Mouse (Mus musculus): ENCODE data around the gene Cox6b1. TPM values are rescaled to one million over a fixed set of nuclear protein-coding genes. Genes with fewer than 3 reads are reported as not detected.

Cox6b1 gene
- polyA plus RNA-seq, 1 experiment from 2014 or later, result 774 TPM

DNA sequence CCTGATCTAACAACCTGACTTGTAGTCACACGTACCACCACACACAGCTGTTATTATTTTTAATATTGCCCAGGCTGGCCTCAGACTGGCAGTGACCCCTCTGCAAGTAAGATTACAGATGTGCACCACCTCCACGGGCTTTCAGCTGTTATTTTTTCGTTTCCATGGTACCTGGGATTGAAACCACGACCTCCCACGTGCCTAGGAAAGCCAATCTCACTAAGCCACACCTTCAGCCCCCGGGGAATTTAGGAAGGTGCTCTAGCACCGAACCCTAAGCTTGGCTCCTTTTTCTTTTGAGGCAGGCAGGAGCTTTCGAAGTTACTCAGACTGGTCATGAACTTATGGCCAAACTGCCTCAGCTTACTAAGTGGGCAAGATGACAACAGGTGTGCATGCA lies 21.5 kb downstream of the Cox6b1 start:
- H3K4me1 ChIP-seq, result peaks cover 23% of the 10 kb centered on the region
- WGBS, result 62% methylated on average over 8 of the region's 8 CpGs
- H3K27ac ChIP-seq, result no peak overlapping the region
- H3K36me3 ChIP-seq (replicated peaks), result no peaks in the 10 kb centered on the region
- H3K4me3 ChIP-seq, result no peak overlapping the region
- DNase-seq (ENCODE audit: extremely low spot score, low spot score), result no peak
- H3K9me3 ChIP-seq, result no peaks in the 10 kb centered on the region
- no peaks in the 10 kb centered on the region for H3K27me3 ChIP-seq (ENCODE audit: poor library complexity, severe bottlenecking)

DNA sequence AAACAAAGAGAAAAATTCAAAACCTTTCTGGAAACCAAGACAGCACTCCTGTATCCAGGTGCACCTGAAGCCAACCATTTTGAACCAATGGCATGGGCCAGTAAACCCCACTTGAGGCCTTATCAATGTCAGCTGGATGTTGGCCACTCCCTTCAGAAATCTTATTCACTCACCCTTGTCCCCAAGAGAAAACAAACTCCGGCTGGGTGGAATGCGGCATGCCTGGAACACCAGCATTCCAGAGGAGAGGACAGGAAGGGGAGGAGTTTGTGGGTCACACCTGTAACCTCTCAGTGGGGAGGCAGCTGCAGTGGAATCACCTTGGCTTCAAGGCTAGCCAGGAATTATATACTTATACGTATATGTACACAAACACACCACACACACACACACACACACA lies 23.4 kb downstream of the Cox6b1 start:
- DNase-seq (ENCODE audit: extremely low spot score, low spot score), result no peak
- WGBS, result 51% methylated on average over 3 of the region's 3 CpGs
- Histone ChIP-seq H3K27me3 (ENCODE audit: poor library complexity, severe bottlenecking) (no peaks in the 10 kb centered on the region), H3K4me1 (peaks cover 14% of the 10 kb centered on the region), H3K4me3 (no peak overlapping the region), H3K27ac (no peak overlapping the region), H3K36me3 (replicated peaks) (no peaks in the 10 kb centered on the region), H3K9me3 (no peaks in the 10 kb centered on the region)

DNA sequence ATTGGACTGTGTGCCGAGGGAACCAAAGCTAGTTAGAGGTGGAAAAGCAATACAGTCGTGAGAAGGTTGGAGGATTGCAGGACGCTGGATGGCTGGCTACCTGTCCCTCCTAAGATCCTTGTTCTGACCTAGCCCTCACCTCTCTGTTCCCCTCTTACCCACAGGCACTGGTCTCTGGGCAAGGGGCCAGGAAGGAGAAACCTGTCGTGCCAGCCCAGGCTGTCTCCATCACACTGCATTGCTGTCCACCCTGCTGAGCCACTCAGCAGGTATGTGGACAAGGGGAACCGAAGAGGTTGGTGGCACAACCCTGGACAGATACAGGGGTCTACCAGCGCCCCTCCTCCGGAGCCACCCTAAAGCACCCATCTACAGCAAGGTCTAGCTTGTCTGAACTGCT lies 25.3 kb downstream of the Cox6b1 start:
- H3K9me3 ChIP-seq, result no peaks in the 10 kb centered on the region
- no peak for DNase-seq (ENCODE audit: extremely low spot score, low spot score)
- no peaks in the 10 kb centered on the region for H3K27me3 ChIP-seq (ENCODE audit: poor library complexity, severe bottlenecking)
- no peaks in the 10 kb centered on the region for H3K36me3 ChIP-seq (replicated peaks)
- WGBS, result 74% methylated on average over 7 of the region's 7 CpGs
- H3K4me1 ChIP-seq, result peaks cover 14% of the 10 kb centered on the region
- no peak overlapping the region; the same call in 1 of the 2 replicates for H3K4me3 ChIP-seq
- H3K27ac ChIP-seq, result no peak overlapping the region

DNA sequence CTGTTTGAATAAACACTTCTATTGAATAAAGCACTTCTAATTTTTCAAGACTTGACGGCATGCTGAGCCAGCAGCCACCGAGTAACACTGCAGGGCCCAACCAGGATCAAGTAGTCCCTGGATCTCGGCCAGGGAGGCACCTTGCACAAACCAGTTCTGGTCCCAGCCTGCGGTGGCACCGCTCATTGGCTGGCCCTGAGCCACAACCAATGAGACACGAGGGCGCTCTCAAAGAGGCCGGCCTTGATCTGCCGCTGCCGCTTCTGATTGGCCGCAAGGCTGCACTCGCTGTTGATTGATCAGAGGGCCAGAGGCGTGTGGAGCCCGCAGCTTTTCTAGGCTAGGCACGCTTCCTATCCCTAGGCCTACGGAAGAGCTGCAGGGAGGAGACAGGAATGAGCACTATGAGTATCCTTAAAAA lies 26.0 kb downstream of the Cox6b1 start:
- Histone ChIP-seq H3K4me3 (peak overlapping the region; percentile 25), H3K27ac (0 out of 2 replicates have a peak overlapping the region, but pooled peaks have one; percentile 40)
- 2% methylated on average over 16 of the region's 16 CpGs for WGBS

DNA sequence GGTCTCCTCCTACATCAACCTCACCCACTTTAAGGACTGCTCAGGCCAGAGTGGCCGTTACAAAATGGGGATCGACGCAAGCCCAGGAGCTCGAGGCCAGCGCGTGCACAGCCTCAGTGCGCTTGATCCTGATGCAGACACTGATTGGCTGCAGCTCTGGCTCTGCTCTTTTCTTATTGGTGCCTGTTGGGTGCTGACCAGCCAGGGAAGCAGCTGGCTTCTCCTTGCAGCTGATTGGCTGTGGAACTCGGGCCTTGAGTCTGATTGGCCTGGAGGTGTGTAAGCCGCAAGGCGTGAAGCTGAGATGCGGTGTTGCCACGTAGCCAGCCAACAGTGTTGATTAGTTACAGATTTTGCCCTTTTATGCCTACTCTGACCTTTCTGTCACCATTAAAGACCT lies 27.2 kb downstream of the Cox6b1 start, which contains the start of gene Zbtb32:
Gene Zbtb32, minus strand, starts transcription at position 124 of the 400 bp plus-strand sequence.
- Histone ChIP-seq H3K36me3 (replicated peaks) (no peaks in the 10 kb centered on the region), H3K9me3 (no peaks in the 10 kb centered on the region), H3K4me1 (peaks cover 14% of the 10 kb centered on the region), H3K27me3 (ENCODE audit: poor library complexity, severe bottlenecking) (no peaks in the 10 kb centered on the region), H3K27ac (0 out of 2 replicates have a peak within 1 kb of the TSS, but pooled peaks have one; percentile 40), H3K4me3 (peak within 1 kb of the TSS; percentile 25)
- no peak for DNase-seq (ENCODE audit: extremely low spot score, low spot score)
- WGBS, result 94% methylated on average over 12 of the region's 12 CpGs

More for the DNA sequence above, 26.0 kb downstream of the Cox6b1 start:
- peak; percentile 84 for DNase-seq (ENCODE audit: extremely low spot score, low spot score)
- H3K27me3 ChIP-seq (ENCODE audit: poor library complexity, severe bottlenecking), result no peaks in the 10 kb centered on the region
- no peaks in the 10 kb centered on the region for H3K9me3 ChIP-seq
- H3K36me3 ChIP-seq (replicated peaks), result no peaks in the 10 kb centered on the region
- H3K4me1 ChIP-seq, result peaks cover 14% of the 10 kb centered on the region

DNA sequence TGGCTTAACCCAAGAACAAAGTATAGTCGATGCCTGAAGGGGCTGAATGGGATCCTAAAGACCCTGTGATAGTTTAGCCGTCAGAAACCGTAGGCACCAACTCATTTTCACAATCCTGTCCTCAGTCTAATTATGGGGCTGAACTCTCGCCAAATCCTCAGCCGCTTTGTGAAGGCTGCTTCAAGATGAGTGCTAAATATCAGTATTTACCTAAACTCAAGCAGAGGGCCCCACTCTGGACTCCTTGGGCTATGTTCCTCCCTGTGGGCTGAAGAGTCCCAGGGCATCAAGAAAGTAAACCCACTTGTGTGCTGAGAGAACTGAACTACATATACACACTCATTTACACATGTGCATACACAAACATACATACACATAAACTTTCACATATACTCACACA lies 29.1 kb downstream of the Cox6b1 start:
- no peak for DNase-seq (ENCODE audit: extremely low spot score, low spot score)
- no peak overlapping the region for H3K27ac ChIP-seq
- no peaks in the 10 kb centered on the region for H3K9me3 ChIP-seq
- no peaks in the 10 kb centered on the region for H3K27me3 ChIP-seq (ENCODE audit: poor library complexity, severe bottlenecking)
- no peak overlapping the region for H3K4me3 ChIP-seq
- 83% methylated on average over 5 of the region's 5 CpGs for WGBS
- peaks cover 20% of the 10 kb centered on the region for H3K4me1 ChIP-seq
- H3K36me3 ChIP-seq (replicated peaks), result no peaks in the 10 kb centered on the region

DNA sequence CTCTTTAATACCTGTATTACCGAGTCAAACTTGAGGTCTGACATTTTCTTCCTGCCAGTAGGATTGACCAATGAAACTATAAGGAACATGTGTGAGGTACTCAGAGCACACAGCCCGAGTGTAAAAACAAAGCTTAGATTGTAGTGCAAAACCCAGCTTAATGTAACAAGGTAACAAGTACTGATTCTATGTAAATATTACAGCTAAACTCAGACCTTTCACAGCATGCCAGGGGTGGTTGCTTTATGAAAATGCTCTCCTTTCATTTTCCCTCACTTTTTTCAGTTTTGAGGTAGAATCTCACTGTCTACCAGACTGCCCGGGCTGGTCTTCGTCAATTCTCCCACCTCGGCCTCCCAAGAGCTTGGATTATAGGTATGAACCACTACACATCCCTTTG lies 29.9 kb downstream of the Cox6b1 start:
- H3K27me3 ChIP-seq (ENCODE audit: poor library complexity, severe bottlenecking), result no peaks in the 10 kb centered on the region
- H3K9me3 ChIP-seq, result no peaks in the 10 kb centered on the region
- DNase-seq (ENCODE audit: extremely low spot score, low spot score), result no peak
- WGBS, result 87% methylated on average over 5 of the region's 5 CpGs
- no peak overlapping the region for H3K4me3 ChIP-seq
- H3K27ac ChIP-seq, result no peak overlapping the region
- no peaks in the 10 kb centered on the region for H3K36me3 ChIP-seq (replicated peaks)
- H3K4me1 ChIP-seq, result peaks cover 25% of the 10 kb centered on the region

DNA sequence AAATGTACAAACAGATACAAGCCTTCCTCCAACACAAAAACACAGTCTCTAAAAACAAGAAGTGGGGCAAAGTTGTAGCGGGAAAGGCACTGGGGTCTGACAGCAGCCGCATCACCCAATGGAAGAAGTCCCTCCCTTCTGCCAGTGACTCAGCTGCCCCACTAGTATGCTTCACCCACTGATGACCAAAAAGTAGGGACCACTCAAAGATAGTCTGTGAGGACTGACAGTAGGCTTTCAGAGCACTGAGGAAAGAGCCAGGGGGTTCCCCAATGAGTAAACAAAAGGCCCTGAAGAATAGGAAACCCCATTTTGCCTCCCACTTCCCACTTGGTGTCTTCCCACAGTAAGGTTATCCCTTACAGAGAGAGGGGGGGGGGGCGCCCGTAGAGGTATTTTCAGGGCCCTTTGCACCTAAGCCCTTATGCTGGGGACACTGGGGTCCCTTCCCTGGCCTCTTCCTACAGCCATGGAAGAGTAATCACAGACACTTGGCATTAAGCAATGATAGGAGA lies 31.4 kb downstream of the Cox6b1 start:
- Histone ChIP-seq H3K4me3 (no peak overlapping the region), H3K27ac (no peak overlapping the region), H3K4me1 (peaks cover 24% of the 10 kb centered on the region), H3K36me3 (replicated peaks) (no peaks in the 10 kb centered on the region), H3K9me3 (no peaks in the 10 kb centered on the region), H3K27me3 (ENCODE audit: poor library complexity, severe bottlenecking) (no peaks in the 10 kb centered on the region)
- 65% methylated on average over 4 of the region's 4 CpGs for WGBS
- no peak for DNase-seq (ENCODE audit: extremely low spot score, low spot score)

DNA sequence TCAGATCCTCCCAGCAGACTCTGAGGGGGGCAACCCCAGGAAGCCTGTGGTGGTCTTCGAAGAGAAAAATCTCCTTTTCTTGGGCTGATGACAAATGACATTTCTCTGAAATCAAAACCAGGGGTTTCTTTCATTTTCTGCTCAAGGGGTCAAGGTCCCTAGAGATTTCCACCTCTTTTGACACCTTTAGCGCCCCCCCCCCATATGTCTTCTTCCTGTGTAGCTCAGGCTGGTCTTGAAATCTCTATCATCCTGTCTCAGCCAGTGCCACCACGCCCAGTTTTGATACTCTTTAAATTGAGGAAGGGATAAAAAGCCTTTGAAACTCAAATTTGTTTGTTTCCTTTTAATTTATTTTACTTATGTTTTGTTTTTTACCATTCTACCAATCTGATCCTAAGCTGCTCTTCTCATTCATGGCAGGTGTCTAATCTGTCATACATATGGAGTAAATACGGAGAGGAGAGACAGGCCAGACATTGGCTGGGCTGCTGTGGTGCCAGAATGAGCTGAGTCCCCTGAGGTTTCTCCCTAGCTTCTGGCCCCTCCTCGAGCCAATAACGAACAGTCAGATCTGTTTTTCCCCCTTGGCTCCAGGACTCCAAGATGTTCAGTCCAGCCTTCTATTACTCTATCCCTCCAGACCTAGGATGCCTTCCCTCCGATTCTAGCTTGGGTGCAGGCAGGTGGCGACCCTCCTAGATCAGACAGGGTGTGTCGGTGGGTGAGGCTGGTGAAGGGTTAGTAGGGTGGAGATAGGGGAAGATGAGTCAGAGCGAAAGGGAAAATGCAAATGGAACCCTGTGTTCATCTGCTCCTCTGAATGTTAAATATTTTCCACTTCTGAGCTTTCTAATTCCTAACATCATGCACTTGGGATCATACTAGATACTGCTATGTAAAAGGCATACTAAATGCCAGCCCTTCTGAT lies 32.1 kb downstream of the Cox6b1 start:
- Histone ChIP-seq H3K27ac (no peak overlapping the region), H3K36me3 (replicated peaks) (no peaks in the 10 kb centered on the region), H3K27me3 (ENCODE audit: poor library complexity, severe bottlenecking) (no peaks in the 10 kb centered on the region), H3K9me3 (no peaks in the 10 kb centered on the region), H3K4me3 (no peak overlapping the region), H3K4me1 (peaks cover 26% of the 10 kb centered on the region)
- DNase-seq (ENCODE audit: extremely low spot score, low spot score), result no peak
- 87% methylated on average over 10 of the region's 10 CpGs for WGBS

DNA sequence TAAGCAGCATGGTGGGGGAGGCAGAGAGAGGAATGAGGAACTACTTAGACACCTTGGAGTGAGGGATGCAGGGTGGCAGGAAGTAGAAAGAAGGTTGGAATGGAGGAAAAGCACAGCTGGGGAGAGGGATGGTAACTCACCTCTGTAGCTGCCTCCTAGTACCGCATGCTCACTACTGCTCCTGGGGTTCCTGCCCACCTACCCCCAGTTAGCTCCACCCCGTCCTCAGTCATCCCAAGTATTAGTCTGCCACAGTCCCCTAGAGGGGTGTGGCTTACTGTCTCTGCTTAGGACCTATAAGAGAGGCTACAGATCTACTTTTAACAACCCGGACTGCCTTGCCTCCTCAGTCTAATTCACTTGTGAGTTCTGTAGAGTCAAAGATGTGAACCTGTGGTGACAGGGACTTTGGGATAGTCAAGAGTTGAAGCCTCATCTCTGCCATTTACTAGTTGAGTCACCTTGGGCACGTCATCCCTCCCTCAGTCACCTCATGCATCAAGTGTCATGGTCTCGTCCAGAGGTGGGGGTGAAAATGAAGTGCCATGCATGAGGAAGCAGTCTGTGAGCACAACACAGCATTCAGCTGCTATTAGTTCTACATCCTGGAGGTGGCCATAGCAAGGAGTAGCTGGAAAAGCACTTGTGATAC lies 33.1 kb downstream of the Cox6b1 start:
- H3K27ac ChIP-seq, result no peak overlapping the region
- H3K4me3 ChIP-seq, result no peak overlapping the region
- H3K36me3 ChIP-seq (replicated peaks), result no peaks in the 10 kb centered on the region
- no peaks in the 10 kb centered on the region for H3K27me3 ChIP-seq (ENCODE audit: poor library complexity, severe bottlenecking)
- 65% methylated on average over 5 of the region's 5 CpGs for WGBS
- H3K9me3 ChIP-seq, result no peaks in the 10 kb centered on the region
- no peak for DNase-seq (ENCODE audit: extremely low spot score, low spot score)
- peaks cover 26% of the 10 kb centered on the region for H3K4me1 ChIP-seq

DNA sequence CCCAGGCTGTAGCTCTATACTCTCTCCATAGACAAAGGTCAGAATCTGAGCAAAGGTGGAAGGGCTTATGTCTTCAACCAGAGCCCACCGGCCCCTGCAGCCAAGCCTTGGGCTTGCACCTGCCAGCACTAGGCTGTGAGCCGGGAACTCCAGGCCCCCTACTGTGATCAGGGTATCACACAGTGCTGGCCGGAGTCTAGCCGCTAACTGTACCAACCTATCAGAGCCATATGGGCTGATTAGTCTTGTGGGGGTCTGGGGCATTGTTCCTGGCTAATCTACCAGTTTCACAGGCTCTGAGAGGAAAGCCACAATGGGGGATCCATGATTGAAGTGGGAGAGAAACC lies 34.4 kb downstream of the Cox6b1 start:
- Histone ChIP-seq H3K4me1 (peaks cover 38% of the 10 kb centered on the region), H3K27ac (peak overlapping the region; percentile 9; the same call in 1 of the 2 replicates), H3K27me3 (ENCODE audit: poor library complexity, severe bottlenecking) (no peaks in the 10 kb centered on the region), H3K9me3 (no peaks in the 10 kb centered on the region), H3K4me3 (no peak overlapping the region), H3K36me3 (replicated peaks) (peaks cover 4% of the 10 kb centered on the region)
- WGBS, result 37% methylated on average over 4 of the region's 4 CpGs
- no peak for DNase-seq (ENCODE audit: extremely low spot score, low spot score)

DNA sequence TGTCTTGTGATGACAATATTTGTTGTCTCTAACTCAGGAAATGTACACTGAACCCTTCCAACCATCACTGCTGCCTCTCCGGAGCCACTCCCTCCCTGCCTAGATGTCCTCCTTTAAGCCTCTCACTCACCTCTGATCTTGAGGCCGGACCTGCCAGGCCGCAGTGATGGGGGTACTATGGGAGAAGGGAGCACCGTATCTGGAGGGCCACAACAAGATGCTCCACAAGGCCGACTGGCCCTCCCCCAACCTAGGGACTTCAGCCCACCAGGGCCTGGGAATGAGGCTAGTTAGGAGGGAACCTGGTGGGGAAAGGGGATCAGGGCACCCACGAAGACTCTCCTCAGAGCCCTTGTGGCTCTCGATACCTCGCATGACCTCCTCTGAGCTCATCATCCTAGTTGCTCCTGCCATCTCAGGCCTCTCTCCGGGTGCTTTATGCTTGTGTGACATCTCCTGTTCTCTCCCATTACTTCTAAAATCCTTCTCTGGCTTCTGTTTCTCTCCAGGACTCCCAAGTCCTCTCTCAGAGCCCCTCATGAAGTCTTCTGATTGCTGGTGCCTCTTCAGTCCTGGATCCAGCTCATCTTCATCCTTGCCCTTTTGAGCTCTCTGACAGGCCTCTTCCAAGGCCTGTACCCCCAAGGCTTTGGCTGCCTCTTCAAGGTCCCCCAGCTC lies 34.9 kb downstream of the Cox6b1 start:
- no peak overlapping the region for H3K4me3 ChIP-seq
- peaks cover 9% of the 10 kb centered on the region for H3K36me3 ChIP-seq (replicated peaks)
- H3K27me3 ChIP-seq (ENCODE audit: poor library complexity, severe bottlenecking), result no peaks in the 10 kb centered on the region
- DNase-seq (ENCODE audit: extremely low spot score, low spot score), result no peak
- peaks cover 40% of the 10 kb centered on the region for H3K4me1 ChIP-seq
- 80% methylated on average over 9 of the region's 9 CpGs for WGBS
- H3K9me3 ChIP-seq, result no peaks in the 10 kb centered on the region
- peak overlapping the region; percentile 9; the same call in 1 of the 2 replicates for H3K27ac ChIP-seq
